Mouse (Mus musculus) C2C12 (cell line): ENCODE measurements around the gene Abca15. TPM values are rescaled to one million over a fixed set of nuclear protein-coding genes. Genes with fewer than 3 reads are reported as not detected.

Experiments used
- H3K27me3 ChIP-seq: one replicate; pipeline ENCODE4 v1.6.1; 2011; ENCODE audit not compliant: control insufficient read depth, insufficient read depth, insufficient read length
- H3K36me3 ChIP-seq: one replicate; pipeline ENCODE4 v1.6.1; 2011; ENCODE audit not compliant: control insufficient read depth, insufficient read depth
- H3K4me3 ChIP-seq: one replicate; pipeline ENCODE4 v1.5.1; 2011; ENCODE audit warnings: mild to moderate bottlenecking, control low read depth; ENCODE audit not compliant: poor library complexity, insufficient read depth, severe bottlenecking
- H3K79me2 ChIP-seq: one replicate; pipeline ENCODE4 v1.6.1; 2011; ENCODE audit not compliant: control insufficient read depth, insufficient read depth
- H3K79me3 ChIP-seq: one replicate; pipeline ENCODE4 v1.6.1; 2011; ENCODE audit warnings: low read depth, control low read depth
- H3ac ChIP-seq: one replicate; pipeline ENCODE3; 2011; ENCODE audit warnings: low read depth; ENCODE audit not compliant: control insufficient read depth, insufficient read length
- CEBPB ChIP-seq: IDR thresholded peaks from one replicate; pipeline ENCODE4 v1.6.1; 2011; ENCODE audit warnings: low read depth, mild to moderate bottlenecking, control low read depth, moderate library complexity
- CTCF ChIP-seq: IDR thresholded peaks from one replicate; pipeline ENCODE4 v1.5.1; 2011; ENCODE audit not compliant: control insufficient read depth, insufficient read depth, insufficient read length
- FOSL1 ChIP-seq: IDR thresholded peaks from one replicate; pipeline ENCODE4 v1.8.0; 2011; ENCODE audit warnings: mild to moderate bottlenecking, low read length; ENCODE audit not compliant: poor library complexity, insufficient read depth, severe bottlenecking
- MAX ChIP-seq: IDR thresholded peaks from one replicate; pipeline ENCODE4 v1.6.1; 2011; ENCODE audit warnings: mild to moderate bottlenecking, control low read depth
- MYOD1 ChIP-seq: IDR thresholded peaks from one replicate; pipeline ENCODE4 v1.6.1; 2011; ENCODE audit warnings: low read depth; ENCODE audit not compliant: control insufficient read depth, insufficient read length
- MYOG ChIP-seq: IDR thresholded peaks from one replicate; pipeline ENCODE4 v1.6.1; 2011; ENCODE audit not compliant: control insufficient read depth, insufficient read length; ENCODE audit errors: extremely low read depth
- USF1 ChIP-seq: IDR thresholded peaks from one replicate; pipeline ENCODE4 v1.6.1; 2011; ENCODE audit warnings: low read depth, mild to moderate bottlenecking, control low read depth, moderate library complexity
- polyA plus RNA-seq: library from polyadenylated mRNA; unstranded; fragments of >200 nt; fragmentation: generic; extraction: Trizol; gene quantifications from one replicate; pipeline ENCODE4 v1.2.1, GENCODE M21; 2012; ENCODE audit warnings: missing spikeins

The Abca15 gene
- polyA plus RNA-seq, 1 experiment = not detected

GRCm38 (mm10) chr7:120361159-120361558, 32.7 kb downstream of the Abca15 start:
- Histone ChIP-seq H3K79me3 (no peaks in the 10 kb centered on the region), H3ac (no peak overlapping the region), H3K27me3 (no peaks in the 10 kb centered on the region), H3K36me3 (no peaks in the 10 kb centered on the region), H3K79me2 (no peaks in the 10 kb centered on the region), H3K4me3 (no peak overlapping the region)
- TF ChIP-seq USF1 = no peak

- TF ChIP-seq MAX = no peak
- TF ChIP-seq MYOG = no peak
- TF ChIP-seq CTCF = no peak
- no peak for TF ChIP-seq USF1
- TF ChIP-seq CEBPB = no peak
- H3ac ChIP-seq = no peak within 1 kb of the TSS
Observed at GRCm38 (mm10) chr7:120409447-120409846, 81.0 kb downstream of the Abca15 start, which contains the start of gene Abca16. TSS of gene Abca16 (plus strand) at chr7:120409647.

GRCm38 (mm10) chr7:120412391-120412790, 83.9 kb downstream of the Abca15 start:
- Histone ChIP-seq H3K79me2 (no peaks in the 10 kb centered on the region), H3ac (no peak overlapping the region), H3K36me3 (no peaks in the 10 kb centered on the region), H3K79me3 (no peaks in the 10 kb centered on the region), H3K27me3 (no peaks in the 10 kb centered on the region), H3K4me3 (no peak overlapping the region)
- TF ChIP-seq FOSL1 = no peak
- no peak for TF ChIP-seq CEBPB

More at GRCm38 (mm10) chr7:120409447-120409846, 81.0 kb downstream of the Abca15 start, which contains the start of gene Abca16:
- Histone ChIP-seq H3K36me3 (no peaks in the 10 kb centered on the region), H3K4me3 (no peak within 1 kb of the TSS), H3K79me2 (no peaks in the 10 kb centered on the region), H3K27me3 (no peaks in the 10 kb centered on the region), H3K79me3 (no peaks in the 10 kb centered on the region)

- TF ChIP-seq MYOG (no peak), USF1 (no peak), CEBPB (no peak), MAX (no peak), MYOD1 (no peak), CTCF (no peak), FOSL1 (no peak)
- no peak overlapping the region for H3ac ChIP-seq
- no peaks in the 10 kb centered on the region for H3K36me3 ChIP-seq
- H3K79me2 ChIP-seq = no peaks in the 10 kb centered on the region
- H3K27me3 ChIP-seq = no peaks in the 10 kb centered on the region
- no peaks in the 10 kb centered on the region for H3K79me3 ChIP-seq
- H3K4me3 ChIP-seq = no peak overlapping the region
Observed at GRCm38 (mm10) chr7:120426625-120427024, 98.2 kb downstream of the Abca15 start.

GRCm38 (mm10) chr7:120431464-120431863, 103.0 kb downstream of the Abca15 start:
- Histone ChIP-seq H3K4me3 (no peak overlapping the region), H3K79me3 (no peaks in the 10 kb centered on the region), H3ac (no peak overlapping the region), H3K27me3 (no peaks in the 10 kb centered on the region), H3K36me3 (no peaks in the 10 kb centered on the region), H3K79me2 (no peaks in the 10 kb centered on the region)
- TF ChIP-seq MYOG (no peak), MYOD1 (no peak), MAX (no peak), CEBPB (no peak), CTCF (no peak), USF1 (no peak), FOSL1 (no peak)

Other genes starting within 250 kb of the Abca15 start
- not detected for gene Dnah3, start 233.4 kb upstream of the Abca15 start, polyA plus RNA-seq
- gene Tmem159, start 226.3 kb upstream of the Abca15 start, polyA plus RNA-seq = 6.0 TPM
- gene Zp2, start 183.4 kb upstream of the Abca15 start, polyA plus RNA-seq = not detected
- not detected for gene Anks4b, start 154.8 kb upstream of the Abca15 start, polyA plus RNA-seq
- not detected for gene Crym, start 126.6 kb upstream of the Abca15 start, polyA plus RNA-seq
- gene Abca14, start 124.7 kb upstream of the Abca15 start, polyA plus RNA-seq = not detected
- not detected for gene Abca16, start 81.0 kb downstream of the Abca15 start, polyA plus RNA-seq